ENCODE assay signal across 23 mouse cellular contexts in genomic region chr5:90728254-90728653, GRCm38 (mm10). TPM values are rescaled to one million over a fixed set of nuclear protein-coding genes. Genes with fewer than 3 reads are reported as not detected.
DNase-seq lines count a peak whose midpoint lies in the region; ATAC-seq and TF ChIP-seq lines count a peak whose summit lies in the region.
"Had no signal": no experiment of that assay in that cellular context is flagged by ENCODE, and none has a peak within 500 bp of the region (broad histone marks: within the 10 kb centered on the region; RNA-seq: fewer than 3 reads in every experiment).

No protein-coding gene starts in this region.

- H3K36me3 ChIP-seq in intestine, embryonic 16.5 days (ENCODE audit: control insufficient read depth, insufficient read depth, low read length) = no peaks in the 10 kb centered on the region
- no peaks in the 10 kb centered on the region for H3K36me3 ChIP-seq in intestine, embryonic 15.5 days
- H3K36me3 ChIP-seq in intestine, postnatal 0 days (ENCODE audit: control insufficient read depth, insufficient read depth) = no peaks in the 10 kb centered on the region
- H3K36me3 ChIP-seq: G1E had no signal

- no peak overlapping the region for H3K4me3 ChIP-seq in intestine, embryonic 16.5 days (ENCODE audit: low read length)
- H3K4me3 ChIP-seq in intestine, embryonic 15.5 days (replicated peaks) = no peak overlapping the region
- H3K4me3 ChIP-seq in intestine, postnatal 0 days (ENCODE audit: low read depth, low read length) = no peak overlapping the region

- 49% methylated on average over 3 of the region's 3 CpGs for WGBS in intestine, embryonic 16.5 days
- 32% methylated on average over 3 of the region's 3 CpGs for WGBS in intestine, embryonic 15.5 days
- WGBS in intestine, postnatal 0 days = 36% methylated on average over 3 of the region's 3 CpGs

- H3K4me1 ChIP-seq in intestine, embryonic 16.5 days (ENCODE audit: control insufficient read depth, insufficient read depth, low read length) = 0 out of 2 replicates have a peak, but pooled peaks cover 4% of the 10 kb centered on the region
- H3K4me1 ChIP-seq in intestine, embryonic 15.5 days (replicated peaks) = no peaks in the 10 kb centered on the region
- no peaks in the 10 kb centered on the region for H3K4me1 ChIP-seq in intestine, postnatal 0 days (replicated peaks; ENCODE audit: control insufficient read depth, insufficient read depth, low read length)

- TF ChIP-seq CTCF in intestine, postnatal 0 days (IDR thresholded peaks at IDR 0.05; ENCODE audit: low read depth) = no peak

- DNase-seq in hindlimb bud, embryonic 11.5 days (ENCODE audit: extremely low spot score, low read depth, low spot score) = peak; percentile 33
- no peak for DNase-seq in cerebellum, adult 11 months
- DNase-seq in kidney, postnatal 4 days = no peak
- DNase-seq: adrenal gland, adult 2 months; adrenal gland, adult 8-10 months; adrenal gland, postnatal 10 days; adrenal gland, postnatal 14 days; adrenal gland, postnatal 25 days; adrenal gland, postnatal 36 days; B cell, adult 2 months; cerebellum, adult 11-12 months; cerebellum, adult 18-20 months; cerebellum, adult 2 months had no signal

- no peaks in the 10 kb centered on the region for H3K27me3 ChIP-seq in intestine, embryonic 16.5 days (replicated peaks; ENCODE audit: control insufficient read depth, insufficient read depth, low read length)
- no peaks in the 10 kb centered on the region for H3K27me3 ChIP-seq in intestine, embryonic 15.5 days (replicated peaks)
- H3K27me3 ChIP-seq in intestine, postnatal 0 days (replicated peaks; ENCODE audit: control insufficient read depth, insufficient read depth, low read length) = no peaks in the 10 kb centered on the region
- H3K27me3 ChIP-seq: CH12.LX, Patski had no signal

- 0 out of 2 replicates have a peak, but pooled peaks have one; percentile 50 for ATAC-seq in intestine, embryonic 16.5 days
- ATAC-seq in intestine, embryonic 15.5 days = no peak
- ATAC-seq in intestine, postnatal 0 days = peak; percentile 64; the same call in 1 of the 2 replicates
- ATAC-seq: activated CD4-positive, CD25-positive, alpha-beta regulatory T cell, adult 4 months; CD4-positive, CD25-positive, alpha-beta regulatory T cell, adult 4 months; Patski had no signal

- no peaks in the 10 kb centered on the region for H3K9me3 ChIP-seq in intestine, embryonic 16.5 days (ENCODE audit: control insufficient read depth, low read length)
- H3K9me3 ChIP-seq in intestine, embryonic 15.5 days = no peaks in the 10 kb centered on the region
- no peaks in the 10 kb centered on the region for H3K9me3 ChIP-seq in intestine, postnatal 0 days (ENCODE audit: control insufficient read depth)
- H3K9me3 ChIP-seq: G1E had no signal

- H3K9ac ChIP-seq in intestine, embryonic 16.5 days (ENCODE audit: low read depth, low read length) = no peak overlapping the region
- no peak overlapping the region for H3K9ac ChIP-seq in intestine, embryonic 15.5 days
- no peak overlapping the region for H3K9ac ChIP-seq in intestine, postnatal 0 days (ENCODE audit: low read depth, low read length)

- H3K4me2 ChIP-seq in intestine, embryonic 16.5 days (ENCODE audit: low read depth, low read length) = no peak overlapping the region
- no peak overlapping the region for H3K4me2 ChIP-seq in intestine, embryonic 15.5 days (replicated peaks)
- peak overlapping the region; percentile 38; the same call in 1 of the 2 replicates for H3K4me2 ChIP-seq in intestine, postnatal 0 days (replicated peaks; ENCODE audit: low read depth)

- H3K27ac ChIP-seq in intestine, embryonic 16.5 days (ENCODE audit: low read length) = no peak overlapping the region
- no peak overlapping the region for H3K27ac ChIP-seq in intestine, embryonic 15.5 days
- H3K27ac ChIP-seq in intestine, postnatal 0 days (ENCODE audit: low read depth, low read length) = peak overlapping the region; percentile 28; the same call in 1 of the 2 replicates

RNA-seq across cellular contexts. Expression of gene Cxcl5, which starts 30.9 kb away (rescaled TPM):
- 0.33 and 0.44 TPM in 2 replicates for polyA plus RNA-seq in intestine, embryonic 16.5 days (2015; fragmentation: Nextera tagmentation; extraction: Ambion mirVana)
- 0.24 and 0.38 TPM in 2 replicates for polyA plus RNA-seq in intestine, embryonic 15.5 days (2015; fragmentation: Nextera tagmentation; extraction: Ambion mirVana)
- 0.96 and 1.2 TPM in 2 replicates for polyA plus RNA-seq in intestine, postnatal 0 days (2015; fragmentation: Nextera tagmentation; extraction: Ambion mirVana)
- polyA plus RNA-seq: activated CD4-positive, CD25-positive, alpha-beta regulatory T cell, adult 4 months; adrenal gland, adult 2 months; CD4-positive, CD25-positive, alpha-beta regulatory T cell, adult 4 months; G1E had no signal

RNA-seq across cellular contexts. Expression of gene Ppbp, which starts 40.1 kb away (rescaled TPM):
- 1.3 and 2.5 TPM in 2 replicates for polyA plus RNA-seq in intestine, embryonic 16.5 days (2015; fragmentation: Nextera tagmentation; extraction: Ambion mirVana)
- 2.6 and 2.7 TPM in 2 replicates for polyA plus RNA-seq in intestine, embryonic 15.5 days (2015; fragmentation: Nextera tagmentation; extraction: Ambion mirVana)
- polyA plus RNA-seq in intestine, postnatal 0 days (2015; fragmentation: Nextera tagmentation; extraction: Ambion mirVana) = 0.33 and 0.56 TPM in 2 replicates
- polyA plus RNA-seq: activated CD4-positive, CD25-positive, alpha-beta regulatory T cell, adult 4 months; CD4-positive, CD25-positive, alpha-beta regulatory T cell, adult 4 months had no signal

RNA-seq across cellular contexts. Expression of gene Pf4, which starts 44.0 kb away (rescaled TPM):
- polyA plus RNA-seq in intestine, embryonic 16.5 days (2015; fragmentation: Nextera tagmentation; extraction: Ambion mirVana) = 47.1 and 47.6 TPM in 2 replicates
- polyA plus RNA-seq in intestine, embryonic 15.5 days (2015; fragmentation: Nextera tagmentation; extraction: Ambion mirVana) = 51.4 and 52.3 TPM in 2 replicates
- 58.0 and 64.6 TPM in 2 replicates for polyA plus RNA-seq in intestine, postnatal 0 days (2015; fragmentation: Nextera tagmentation; extraction: Ambion mirVana)
- polyA plus RNA-seq: activated CD4-positive, CD25-positive, alpha-beta regulatory T cell, adult 4 months; C2C12; CD4-positive, CD25-positive, alpha-beta regulatory T cell, adult 4 months; Patski had no signal

RNA-seq across cellular contexts. Expression of gene Cxcl3, which starts 57.6 kb away (rescaled TPM):
- 0.13 TPM in 1 of 2 replicates, not detected in the other for polyA plus RNA-seq in intestine, embryonic 16.5 days (2015; fragmentation: Nextera tagmentation; extraction: Ambion mirVana)
- polyA plus RNA-seq in intestine, embryonic 15.5 days (2015; fragmentation: Nextera tagmentation; extraction: Ambion mirVana) = 0.14 TPM in 1 of 2 replicates, not detected in the other
- not detected in 2 replicates for polyA plus RNA-seq in intestine, postnatal 0 days (2015; fragmentation: Nextera tagmentation; extraction: Ambion mirVana)
- polyA plus RNA-seq: activated CD4-positive, CD25-positive, alpha-beta regulatory T cell, adult 4 months; brain, embryonic 14.5 days; C2C12; cerebellum, adult 2 months; Patski had no signal
